Mouse (Mus musculus) brain, embryonic 14.5 days (tissue): ENCODE measurements around the gene Atp11a.

Experiments used
- CTCF ChIP-seq: fragments of 200-500 bp; IDR thresholded peaks from 2 replicates; pipeline ENCODE4 v1.5.1; 2012; ENCODE audit warnings: inconsistent platforms, mild to moderate bottlenecking, moderate library complexity, borderline replicate concordance; ENCODE audit not compliant: insufficient read depth, insufficient read length; ENCODE audit errors: extremely low read depth
- POLR2A ChIP-seq: fragments of 200-500 bp; IDR thresholded peaks from 2 replicates; pipeline ENCODE4 v1.6.1; 2012; ENCODE audit warnings: mild to moderate bottlenecking, inconsistent platforms, borderline replicate concordance; ENCODE audit not compliant: poor library complexity, insufficient read depth, insufficient read length, severe bottlenecking; ENCODE audit errors: extremely low read depth

DNA sequence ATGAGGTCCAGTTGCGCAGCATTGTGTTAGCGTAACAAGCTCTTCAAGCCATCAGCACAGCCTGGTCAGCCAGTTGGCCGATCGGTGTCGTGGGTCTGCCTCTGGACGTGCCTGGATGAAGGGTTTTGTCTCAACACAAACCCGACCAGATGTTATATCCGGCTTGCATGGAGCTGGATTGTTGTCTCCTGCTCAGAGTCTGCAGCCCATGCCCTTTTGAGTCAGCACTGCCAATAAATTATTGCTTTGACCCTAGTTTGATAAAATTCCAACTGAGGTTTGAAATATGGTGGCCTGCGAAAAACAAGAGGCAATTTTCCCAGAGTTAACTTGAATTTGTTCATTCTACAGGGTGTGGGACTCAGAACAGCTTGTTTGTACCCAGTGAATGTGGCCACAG is 31.9 kb downstream of the Atp11a start:
- TF ChIP-seq CTCF, result no peak
- TF ChIP-seq POLR2A, result no peak
